Mouse (Mus musculus) subcutaneous adipose tissue, adult 2 months (tissue): Measurements from ENCODE around the gene Ganc. TPM values are rescaled to one million over a fixed set of nuclear protein-coding genes. Genes with fewer than 3 reads are reported as not detected.

Source experiments
- polyA plus RNA-seq: library from polyadenylated mRNA; depleted of rRNA; stranded (reverse); fragments of >200 nt; gene quantifications from 2 replicates; pipeline ENCODE4 v1.2.3, GENCODE M21; 2012; ENCODE audit warnings: low replicate concordance; rRNA removed

Gene Ganc
- polyA plus RNA-seq: 31.8 and 33.6 TPM in 2 replicates

GRCm38 (mm10) chr2:120403653-120403985, at the start of gene Ganc:
Ganc (plus strand) TSS chr2:120403896.

GRCm38 (mm10) chr2:120403986-120404822, 508 bp downstream of the Ganc start, which contains the start of gene Tmem87a:
Tmem87a (minus strand) TSS chr2:120404113.

GRCm38 (mm10) chr2:120455719-120456118, 52.0 kb downstream of the Ganc start, which contains the start of gene Capn3:
Capn3 (plus strand) TSS chr2:120456019.

Other genes with a start within 250 kb of the Ganc start
- 44.2 and 57.4 TPM in 2 replicates for gene Ehd4, start 249.3 kb upstream of the Ganc start, polyA plus RNA-seq
- gene Pla2g4e, start 158.6 kb upstream of the Ganc start, polyA plus RNA-seq: 0.09 and 0.22 TPM in 2 replicates
- gene Pla2g4d, start 114.7 kb upstream of the Ganc start, polyA plus RNA-seq: not detected in 2 replicates
- gene Pla2g4f, start 89.7 kb upstream of the Ganc start, polyA plus RNA-seq: 0.14 and 0.15 TPM in 2 replicates
- 29.6 and 31.6 TPM in 2 replicates for gene Vps39, start 50.8 kb upstream of the Ganc start, polyA plus RNA-seq
- gene Tmem87a, start 217 bp downstream of the Ganc start, polyA plus RNA-seq: 10.3 and 16.7 TPM in 2 replicates
- gene Capn3, start 52.1 kb downstream of the Ganc start, polyA plus RNA-seq: 0.44 and 0.87 TPM in 2 replicates
- gene Zfp106, start 159.9 kb downstream of the Ganc start, polyA plus RNA-seq: 65.4 and 74.4 TPM in 2 replicates
- gene Snap23, start 163.8 kb downstream of the Ganc start, polyA plus RNA-seq: 12.9 and 15.8 TPM in 2 replicates
- 4.0 and 5.6 TPM in 2 replicates for gene Haus2, start 205.5 kb downstream of the Ganc start, polyA plus RNA-seq
- 12.4 and 17.2 TPM in 2 replicates for gene Lrrc57, start 205.6 kb downstream of the Ganc start, polyA plus RNA-seq
- 24.0 and 27.3 TPM in 2 replicates for gene Stard9, start 225.2 kb downstream of the Ganc start, polyA plus RNA-seq